Mouse (Mus musculus) G1E (cell line): Measurements from ENCODE around the gene Gm11562. TPM values are rescaled to one million over a fixed set of nuclear protein-coding genes. Genes with fewer than 3 reads are reported as not detected.
"Not testable (repeated sequence)": the region's sequence is repeated elsewhere in the genome, so short reads cannot be mapped to it uniquely, and the experiment has no call there.

Source experiments
- ATAC-seq: 2 replicates; pipeline ENCODE4 v1.8.0; 2016; ENCODE audit warnings: mild to moderate bottlenecking; ENCODE audit not compliant: insufficient number of reproducible peaks, poor library complexity, low FRiP score, severe bottlenecking; ENCODE audit errors: extremely low read depth
- DNase-seq: peaks from one replicate; pipeline ENCODE4 v3.0.0; 2012; ENCODE audit warnings: low spot score
- H3K27me3 ChIP-seq: 2 replicates; pipeline ENCODE4 v1.6.1; 2012; ENCODE audit warnings: mild to moderate bottlenecking, low read length, inconsistent platforms; ENCODE audit not compliant: insufficient read depth
- H3K36me3 ChIP-seq: replicated peaks from 2 replicates; pipeline ENCODE3; 2012; ENCODE audit warnings: mild to moderate bottlenecking, inconsistent platforms
- H3K4me1 ChIP-seq: 2 replicates; pipeline ENCODE4 v1.6.1; 2012; ENCODE audit warnings: low read depth, low read length, inconsistent platforms, mixed read lengths; ENCODE audit not compliant: insufficient read depth
- H3K4me3 ChIP-seq: 2 replicates; pipeline ENCODE4 v1.5.1; 2012; ENCODE audit warnings: low read depth, mild to moderate bottlenecking, inconsistent platforms, low read length, moderate library complexity, mixed read lengths
- H3K9me3 ChIP-seq: replicated peaks from 2 replicates; pipeline ENCODE4 v1.6.1; 2012; ENCODE audit warnings: inconsistent platforms
- CTCF ChIP-seq: IDR thresholded peaks from 2 replicates; pipeline ENCODE4 v1.5.1; 2012; ENCODE audit warnings: low read depth, low read length, inconsistent platforms, mixed read lengths
- GATA1 ChIP-seq: IDR thresholded peaks from 2 replicates; pipeline ENCODE4 v1.6.1; 2012; ENCODE audit warnings: borderline replicate concordance, low read length, inconsistent platforms, mixed read lengths
- GATA2 ChIP-seq: IDR thresholded peaks from 2 replicates; pipeline ENCODE4 v1.6.1; 2012; ENCODE audit warnings: low read depth, low read length, inconsistent platforms, borderline replicate concordance
- POLR2AphosphoS5 ChIP-seq: IDR thresholded peaks from 2 replicates; pipeline ENCODE4 v1.6.1; 2012; ENCODE audit warnings: low read depth, low read length, inconsistent platforms; ENCODE audit not compliant: insufficient replicate concordance
- TAL1 ChIP-seq: conservative IDR thresholded peaks from 2 replicates; pipeline ENCODE4 v1.6.1; 2012; ENCODE audit warnings: low read depth, low read length, inconsistent platforms, mixed read lengths
- polyA plus RNA-seq: library from polyadenylated mRNA; stranded (reverse); fragments of >175 nt; gene quantifications from 2 replicates; pipeline ENCODE4 v1.2.3, GENCODE M21; 2012
- total RNA-seq, 2 experiments: library from RNA; stranded (forward) in 1 of 2; stranded (reverse) in 1 of 2; fragments of 200-1000 nt in 1 of 2; fragments of >200 nt in 1 of 2; fragmentation: Nextera tagmentation in 1 of 2; gene quantifications; 2 replicates each; pipeline ENCODE4 v1.2.3; 2014 to 2017

Gm11562 gene
- total and polyA plus RNA-seq, 3 experiments: not detected

DNA sequence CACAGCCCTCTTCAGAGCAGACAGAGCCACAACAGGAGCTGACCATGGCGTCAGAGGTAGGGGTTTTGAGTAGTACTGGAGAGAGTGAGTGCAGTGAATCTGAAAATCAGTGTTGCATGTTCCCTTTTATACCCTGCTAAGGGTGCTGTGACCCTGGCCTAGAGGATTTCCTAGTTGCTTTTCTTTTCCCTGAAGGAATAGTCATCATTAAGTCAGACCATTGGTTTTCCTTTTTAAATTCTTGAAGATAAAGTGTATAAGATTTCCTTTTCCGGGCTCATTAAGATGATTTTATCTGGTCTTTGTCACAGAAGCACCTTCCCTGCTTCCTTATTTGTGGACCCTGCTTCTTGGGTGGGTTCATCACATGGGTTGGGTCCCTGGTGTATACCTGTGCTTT is 29.9 kb upstream of the Gm11562 start, which contains the start of gene Gm11555:
TSS of gene Gm11555 (minus strand) at position 101 of the 400 bp plus-strand sequence.
- DNase-seq: no peak
- H3K27me3 ChIP-seq: no peaks in the 10 kb centered on the region
- TF ChIP-seq GATA2: no peak
- TF ChIP-seq CTCF: no peak
- TF ChIP-seq POLR2AphosphoS5: no peak
- TF ChIP-seq TAL1: no peak
- no peak for TF ChIP-seq GATA1
- no peaks in the 10 kb centered on the region for H3K36me3 ChIP-seq
- no peak for ATAC-seq
- H3K9me3 ChIP-seq: peaks cover 14% of the 10 kb centered on the region
- H3K4me3 ChIP-seq: no peak within 1 kb of the TSS
- H3K4me1 ChIP-seq: no peaks in the 10 kb centered on the region

DNA sequence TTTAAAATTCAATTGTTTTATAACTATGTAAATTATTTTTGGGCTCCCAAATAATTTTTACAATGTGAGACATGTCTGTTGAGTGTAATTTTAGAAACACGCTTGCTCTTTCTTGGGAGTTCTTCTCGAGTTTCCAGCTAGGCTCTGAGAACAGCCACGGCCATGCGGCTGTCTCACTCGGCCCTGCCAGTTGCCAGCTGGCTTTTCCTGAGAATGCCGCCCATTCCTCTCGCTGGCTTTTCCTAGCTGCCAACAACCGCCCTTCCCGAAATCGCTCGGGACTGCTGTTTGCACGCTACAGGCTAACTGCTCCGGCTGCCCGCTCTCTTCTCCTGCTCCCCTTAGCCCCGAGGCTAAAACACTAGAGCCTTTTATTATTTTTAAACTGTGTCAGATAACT is 26.2 kb upstream of the Gm11562 start:
- ATAC-seq: no peak
- Histone ChIP-seq H3K4me1 (no peaks in the 10 kb centered on the region), H3K27me3 (no peaks in the 10 kb centered on the region), H3K4me3 (no peak overlapping the region), H3K9me3 (peaks cover 19% of the 10 kb centered on the region), H3K36me3 (no peaks in the 10 kb centered on the region)
- TF ChIP-seq GATA1 (no peak), GATA2 (no peak), CTCF (no peak), POLR2AphosphoS5 (no peak), TAL1 (no peak)
- no peak for DNase-seq

DNA sequence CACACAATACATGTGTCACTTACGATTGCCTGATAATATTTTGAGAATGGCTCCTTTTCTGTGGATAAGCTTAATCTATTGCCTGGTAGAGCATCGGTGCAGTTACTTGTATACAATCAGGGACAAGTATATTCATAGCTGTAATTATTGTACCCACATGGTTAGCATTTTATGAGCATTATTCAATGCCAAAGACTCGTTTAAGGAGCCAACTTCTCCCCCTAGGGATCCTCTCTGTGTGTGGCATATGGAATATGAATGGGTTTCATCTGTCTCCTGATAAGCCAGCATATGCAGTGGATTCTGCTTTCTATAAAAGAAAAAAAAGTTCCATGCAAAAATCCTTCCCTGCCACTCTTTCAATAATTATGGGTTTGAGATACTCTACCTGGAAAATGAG is 24.1 kb upstream of the Gm11562 start:
- Histone ChIP-seq H3K27me3 (no peaks in the 10 kb centered on the region), H3K36me3 (no peaks in the 10 kb centered on the region)
- DNase-seq: no peak

DNA sequence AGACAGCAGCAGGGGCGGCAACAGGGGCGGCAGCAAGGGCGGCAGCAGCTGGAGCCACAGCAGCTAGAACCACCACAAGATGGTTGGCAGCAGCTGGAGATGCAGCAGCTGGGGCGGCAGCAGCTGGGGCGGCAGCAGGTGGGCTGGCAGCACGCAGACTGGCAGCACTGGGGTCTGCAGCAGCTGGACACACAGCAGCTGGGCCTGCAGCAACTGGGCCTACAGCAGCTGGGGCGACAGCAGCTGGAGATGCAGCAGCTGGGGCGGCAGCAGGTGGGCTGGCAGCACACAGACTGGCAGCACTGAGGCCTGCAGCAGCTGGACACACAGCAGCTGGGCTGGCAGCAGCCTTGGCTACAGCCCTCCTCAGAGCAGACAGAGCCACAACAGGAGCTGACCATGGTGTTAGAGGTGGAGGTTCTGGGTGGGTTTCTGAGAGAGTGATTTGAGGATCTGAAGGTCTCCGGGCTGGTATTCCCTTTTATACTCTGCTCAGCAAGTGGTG is 23.5 kb upstream of the Gm11562 start, which contains the start of gene Krtap4-7:
TSS of gene Krtap4-7 (minus strand) at position 455 of the 505 bp plus-strand sequence.
- Histone ChIP-seq H3K4me3 (0 out of 2 replicates have a peak within 1 kb of the TSS, but pooled peaks have one; percentile 9), H3K9me3 (peaks cover 16% of the 10 kb centered on the region)
- not testable (repeated sequence) for ATAC-seq, H3K4me1 ChIP-seq, H3K27me3 ChIP-seq, DNase-seq, H3K36me3 ChIP-seq

More for the DNA sequence above, 24.1 kb upstream of the Gm11562 start:
- Histone ChIP-seq H3K4me3 (no peak overlapping the region), H3K4me1 (no peaks in the 10 kb centered on the region), H3K9me3 (peaks cover 12% of the 10 kb centered on the region)
- TF ChIP-seq CTCF (no peak), POLR2AphosphoS5 (no peak), GATA1 (no peak), TAL1 (no peak), GATA2 (no peak)
- ATAC-seq: no peak

DNA sequence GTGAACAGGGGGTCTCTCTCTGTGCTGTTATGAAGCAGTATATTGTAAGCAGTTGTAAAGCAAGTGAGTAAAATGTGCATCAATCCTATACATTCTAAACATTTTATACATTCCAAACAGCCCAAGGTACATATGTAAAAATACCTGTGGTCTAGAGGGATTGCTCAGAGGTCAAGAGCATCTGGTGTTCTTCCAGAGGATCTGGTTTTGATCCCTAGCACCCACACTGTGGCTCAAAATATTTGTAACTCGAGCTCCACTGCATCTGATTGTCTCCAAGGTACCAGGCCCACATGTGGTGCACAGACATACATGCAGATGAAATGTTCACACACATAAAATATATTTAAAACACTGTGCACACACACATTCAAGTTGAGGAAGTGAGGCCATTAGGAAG is 20.7 kb upstream of the Gm11562 start:
- no peaks in the 10 kb centered on the region for H3K4me1 ChIP-seq
- DNase-seq: no peak

DNA sequence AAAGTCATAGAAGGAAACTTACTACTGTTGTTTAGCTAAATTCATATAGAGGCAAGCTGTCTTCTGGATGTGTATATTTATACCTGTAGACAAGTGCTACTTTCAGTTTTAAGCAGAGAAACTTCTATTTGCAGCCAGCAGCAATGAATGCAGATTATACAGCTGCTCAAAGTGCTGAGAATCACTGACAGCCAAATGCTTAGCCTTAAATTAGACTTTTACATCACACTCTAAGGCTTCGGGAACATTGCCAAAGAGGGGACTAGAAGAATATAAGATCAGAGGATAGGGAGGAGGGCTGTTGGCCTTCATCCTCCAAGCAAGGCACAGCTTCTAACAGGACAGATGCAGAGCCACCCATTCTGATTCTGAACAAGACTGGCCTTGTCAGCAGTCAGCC is 16.9 kb upstream of the Gm11562 start:
- ATAC-seq: no peak
- no peaks in the 10 kb centered on the region for H3K27me3 ChIP-seq
- no peak for TF ChIP-seq GATA2
- no peak for TF ChIP-seq TAL1
- TF ChIP-seq GATA1: no peak
- TF ChIP-seq CTCF: no peak
- TF ChIP-seq POLR2AphosphoS5: no peak

More for the DNA sequence above, 20.7 kb upstream of the Gm11562 start:
- ATAC-seq: no peak
- TF ChIP-seq CTCF (no peak), GATA1 (no peak), POLR2AphosphoS5 (no peak), TAL1 (no peak), GATA2 (no peak)
- no peaks in the 10 kb centered on the region for H3K36me3 ChIP-seq
- H3K9me3 ChIP-seq: peaks cover 18% of the 10 kb centered on the region
- H3K27me3 ChIP-seq: no peaks in the 10 kb centered on the region
- no peak overlapping the region for H3K4me3 ChIP-seq

DNA sequence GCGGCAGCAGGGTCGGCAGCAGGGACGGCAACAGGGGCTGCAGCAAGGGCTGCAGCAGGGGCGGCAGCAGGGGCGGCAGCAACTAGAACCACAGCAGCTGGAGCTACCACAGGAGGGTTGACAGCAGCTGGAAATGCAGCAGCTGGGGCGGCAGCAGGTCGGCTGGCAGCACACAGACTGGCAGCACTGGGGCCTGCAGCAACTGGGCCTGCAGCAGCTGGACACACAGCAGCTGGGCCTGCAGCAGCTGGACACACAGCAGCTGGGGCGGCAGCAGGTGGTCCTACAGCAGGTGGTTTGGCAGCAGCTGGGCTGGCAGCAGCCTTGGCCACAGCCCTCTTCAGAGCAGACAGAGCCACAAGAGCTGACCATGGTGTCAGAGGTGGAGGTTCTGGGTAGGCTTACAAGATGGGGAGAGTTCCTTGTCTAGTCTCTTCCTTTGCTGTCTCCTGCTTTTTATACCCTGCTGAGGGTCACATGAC is 14.5 kb upstream of the Gm11562 start, which contains the start of gene Krtap4-2:
TSS of gene Krtap4-2 (minus strand) at position 432 of the 482 bp plus-strand sequence.
- ATAC-seq (no peak), DNase-seq (no peak)
- no peaks in the 10 kb centered on the region for H3K36me3 ChIP-seq
- TF ChIP-seq POLR2AphosphoS5: no peak
- no peak for TF ChIP-seq TAL1
- TF ChIP-seq GATA2: no peak
- no peak for TF ChIP-seq GATA1
- no peak for TF ChIP-seq CTCF
- no peaks in the 10 kb centered on the region for H3K4me1 ChIP-seq
- H3K9me3 ChIP-seq: peaks cover 17% of the 10 kb centered on the region
- H3K27me3 ChIP-seq: no peaks in the 10 kb centered on the region
- H3K4me3 ChIP-seq: no peak within 1 kb of the TSS

More for the DNA sequence above, 16.9 kb upstream of the Gm11562 start:
- H3K9me3 ChIP-seq: peaks cover 17% of the 10 kb centered on the region
- H3K4me1 ChIP-seq: no peaks in the 10 kb centered on the region
- no peak for DNase-seq
- no peaks in the 10 kb centered on the region for H3K36me3 ChIP-seq
- H3K4me3 ChIP-seq: no peak overlapping the region
